Mouse (Mus musculus) lung, embryonic 15.5 days (tissue): ENCODE measurements at regions not wholly inside any gene's neighbourhood (a gene's known extent, or its start where the extent isn't known, plus 50 kb on each side); places are given as distances from the start of the nearest gene placed in this dataset.
"Not testable (repeated sequence)": the region's sequence is repeated elsewhere in the genome, so short reads cannot be mapped to it uniquely, and the experiment has no call there.

Source experiments
- ATAC-seq: fragments of 200-750 bp; cut with Nextera tagmentation; 2 replicates; pipeline ENCODE4 v1.8.0; 2017; ENCODE audit warnings: moderate number of reproducible peaks, borderline replicate concordance; ENCODE audit not compliant: low FRiP score, low TSS enrichment; ENCODE audit errors: extremely low read depth
- H3K27ac ChIP-seq: fragments of 300-500 bp; sonication (generic); 2 replicates; pipeline ENCODE4 v1.5.1; 2015; ENCODE audit warnings: moderate library complexity, mild to moderate bottlenecking, inconsistent platforms
- H3K27me3 ChIP-seq: fragments of 300-500 bp; sonication (generic); 2 replicates; pipeline ENCODE4 v1.6.1; 2015; ENCODE audit warnings: inconsistent platforms
- H3K36me3 ChIP-seq: fragments of 300-500 bp; sonication (generic); 2 replicates; pipeline ENCODE4 v1.6.1; 2015; ENCODE audit warnings: inconsistent platforms
- H3K4me1 ChIP-seq: fragments of 300-500 bp; sonication (generic); 2 replicates; pipeline ENCODE4 v1.6.1; 2015; ENCODE audit warnings: inconsistent platforms
- H3K4me2 ChIP-seq: fragments of 300-500 bp; sonication (generic); 2 replicates; pipeline ENCODE4 v1.6.1; 2015; ENCODE audit warnings: inconsistent platforms, mild to moderate bottlenecking, moderate library complexity
- H3K4me3 ChIP-seq: fragments of 300-500 bp; sonication (generic); 2 replicates; pipeline ENCODE4 v1.5.1; 2015; ENCODE audit warnings: mild to moderate bottlenecking, inconsistent platforms
- H3K9ac ChIP-seq: fragments of 300-500 bp; sonication (generic); 2 replicates; pipeline ENCODE4 v1.6.1; 2015; ENCODE audit warnings: inconsistent platforms
- H3K9me3 ChIP-seq: fragments of 300-500 bp; sonication (generic); 2 replicates; pipeline ENCODE4 v1.6.1; 2016; ENCODE audit warnings: inconsistent platforms
- WGBS: fragments of 180-500 bp; shearing (Covaris S2); methylation state at CpG from one replicate; pipeline ENCODE4 v1.1.7; 2015; 5-methylcytosine and 5-hydroxymethylcytosine counted together

DNA sequence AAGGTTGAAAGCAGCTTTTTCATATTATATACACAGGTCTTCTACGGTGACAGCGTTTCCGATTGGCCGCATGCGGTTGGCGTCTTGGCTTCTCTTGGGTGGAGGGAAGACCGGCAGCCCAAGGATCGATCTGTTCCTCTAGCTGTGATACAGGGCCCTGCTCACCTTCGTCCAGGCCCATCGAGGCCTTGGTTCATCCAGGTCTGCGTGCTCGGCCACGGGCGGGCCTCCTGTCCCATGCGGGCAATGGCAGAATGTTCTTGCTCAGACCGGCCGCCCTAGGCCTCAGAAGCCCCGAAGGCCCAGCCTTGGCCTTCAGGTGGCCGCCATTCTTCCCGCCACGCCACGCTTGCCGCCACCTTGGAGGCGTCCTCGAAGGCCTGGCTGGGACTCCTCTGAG lies 194.4 kb upstream of the Ppp6c start:
- no peak overlapping the region for H3K9ac ChIP-seq
- no peaks in the 10 kb centered on the region for H3K36me3 ChIP-seq
- no peak overlapping the region for H3K4me2 ChIP-seq
- H3K9me3 ChIP-seq, result no peaks in the 10 kb centered on the region
- no peaks in the 10 kb centered on the region for H3K27me3 ChIP-seq
- ATAC-seq, result no peak
- no peak overlapping the region for H3K4me3 ChIP-seq
- WGBS, result 93% methylated on average over 25 of the region's 25 CpGs
- H3K4me1 ChIP-seq, result no peaks in the 10 kb centered on the region
- H3K27ac ChIP-seq, result no peak overlapping the region

DNA sequence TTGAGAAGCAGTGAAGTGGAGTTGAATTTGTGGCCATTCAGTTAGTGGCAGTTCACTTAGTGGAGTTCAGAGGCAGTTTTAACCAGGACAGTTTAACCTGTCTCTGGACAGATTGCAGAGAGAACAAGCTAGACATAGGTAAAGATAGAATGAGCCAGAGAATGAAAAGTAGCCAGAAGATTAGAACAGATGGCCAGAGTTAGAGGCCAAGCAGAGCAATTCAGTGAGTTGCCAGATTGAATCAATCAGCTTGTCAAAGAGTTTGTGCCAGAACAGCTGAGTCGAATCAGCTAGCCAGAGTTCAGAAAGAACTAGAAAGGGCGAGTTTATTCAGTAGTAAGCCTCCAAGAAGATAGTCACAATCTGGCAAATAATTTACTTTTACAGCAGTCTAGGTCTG lies 174.1 kb upstream of the Ppp6c start:
- no peak overlapping the region for H3K4me2 ChIP-seq
- 32% methylated on average over 2 of the region's 2 CpGs for WGBS

DNA sequence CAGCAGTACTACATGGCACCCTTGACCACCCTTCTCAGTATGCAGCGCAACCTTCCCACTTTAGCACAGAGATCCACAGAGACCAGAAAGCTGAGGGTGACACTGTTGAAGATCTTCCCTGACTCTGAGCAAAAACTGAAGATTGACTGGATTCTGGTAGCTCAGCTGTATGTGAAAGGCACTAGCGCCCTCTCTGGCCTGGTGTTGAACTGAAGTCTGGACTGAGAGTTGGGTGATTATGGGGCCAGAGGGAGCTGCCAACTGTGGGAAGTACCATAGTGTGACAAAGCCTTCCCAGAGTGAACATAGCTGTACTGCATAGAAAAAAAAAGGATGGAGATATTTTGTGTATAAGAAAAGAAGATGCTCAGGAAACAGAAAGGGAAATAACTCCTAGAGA lies 173.3 kb upstream of the Ppp6c start:
- Histone ChIP-seq H3K4me2 (no peak overlapping the region), H3K27ac (no peak overlapping the region), H3K4me3 (no peak overlapping the region), H3K27me3 (no peaks in the 10 kb centered on the region), H3K4me1 (no peaks in the 10 kb centered on the region), H3K9me3 (no peaks in the 10 kb centered on the region), H3K9ac (no peak overlapping the region), H3K36me3 (no peaks in the 10 kb centered on the region)
- no peak for ATAC-seq
- WGBS, result 70% methylated on average over 2 of the region's 2 CpGs

More for the DNA sequence above, 174.1 kb upstream of the Ppp6c start:
- Histone ChIP-seq H3K27me3 (no peaks in the 10 kb centered on the region), H3K36me3 (no peaks in the 10 kb centered on the region), H3K4me3 (no peak overlapping the region), H3K9ac (no peak overlapping the region), H3K27ac (no peak overlapping the region), H3K9me3 (no peaks in the 10 kb centered on the region), H3K4me1 (no peaks in the 10 kb centered on the region)
- ATAC-seq, result no peak

DNA sequence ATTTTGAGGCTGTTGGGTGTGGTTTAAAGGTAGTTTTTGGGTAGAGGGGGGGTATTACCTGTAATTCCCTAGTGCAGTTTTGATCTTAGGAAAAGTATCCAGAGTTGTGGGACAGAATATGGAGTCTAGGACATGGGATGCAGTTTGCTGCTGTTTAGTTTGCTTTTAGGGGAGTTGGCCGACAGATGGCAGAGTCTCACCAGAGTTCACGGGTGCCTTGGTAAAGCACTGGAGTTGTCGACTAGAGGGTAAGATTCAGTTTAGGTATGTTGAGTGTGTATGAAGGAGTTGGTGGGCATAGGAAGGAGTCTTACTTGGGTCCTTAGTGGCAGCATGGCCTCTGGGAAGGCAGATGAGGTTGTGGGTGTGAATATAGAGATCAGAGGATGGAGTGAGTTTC lies 168.4 kb upstream of the Ppp6c start:
- 60% methylated on average over 3 of the region's 3 CpGs for WGBS
- no peak overlapping the region for H3K9ac ChIP-seq
- no peaks in the 10 kb centered on the region for H3K4me1 ChIP-seq
- no peaks in the 10 kb centered on the region for H3K9me3 ChIP-seq
- H3K27ac ChIP-seq, result no peak overlapping the region
- H3K4me3 ChIP-seq, result no peak overlapping the region
- H3K27me3 ChIP-seq, result no peaks in the 10 kb centered on the region
- no peaks in the 10 kb centered on the region for H3K36me3 ChIP-seq
- no peak overlapping the region for H3K4me2 ChIP-seq
- ATAC-seq, result no peak

DNA sequence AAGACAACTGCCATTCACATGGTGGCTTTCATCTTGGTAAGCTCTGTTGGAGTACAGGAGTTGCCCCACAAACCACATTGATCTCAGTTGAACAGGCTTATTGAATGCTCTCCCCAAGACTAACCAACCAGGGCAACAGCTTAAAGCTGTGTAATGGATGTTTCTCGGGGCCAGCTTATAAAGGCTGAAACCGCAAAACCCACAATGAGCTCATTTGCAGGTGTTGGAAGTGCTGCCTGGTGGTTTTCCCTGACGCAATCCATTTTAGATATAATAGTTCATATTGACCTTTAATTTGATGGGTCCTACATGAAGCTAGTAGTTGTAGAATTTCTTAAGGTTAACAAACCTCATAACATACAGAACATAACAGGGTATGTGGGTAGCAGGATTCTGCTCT lies 151.0 kb upstream of the Ppp6c start:
- ATAC-seq, result no peak
- Histone ChIP-seq H3K36me3 (no peaks in the 10 kb centered on the region), H3K4me1 (no peaks in the 10 kb centered on the region), H3K27ac (no peak overlapping the region), H3K9ac (no peak overlapping the region), H3K4me2 (no peak overlapping the region), H3K27me3 (no peaks in the 10 kb centered on the region), H3K4me3 (no peak overlapping the region), H3K9me3 (no peaks in the 10 kb centered on the region)
- 78% methylated on average over 3 of the region's 3 CpGs for WGBS

DNA sequence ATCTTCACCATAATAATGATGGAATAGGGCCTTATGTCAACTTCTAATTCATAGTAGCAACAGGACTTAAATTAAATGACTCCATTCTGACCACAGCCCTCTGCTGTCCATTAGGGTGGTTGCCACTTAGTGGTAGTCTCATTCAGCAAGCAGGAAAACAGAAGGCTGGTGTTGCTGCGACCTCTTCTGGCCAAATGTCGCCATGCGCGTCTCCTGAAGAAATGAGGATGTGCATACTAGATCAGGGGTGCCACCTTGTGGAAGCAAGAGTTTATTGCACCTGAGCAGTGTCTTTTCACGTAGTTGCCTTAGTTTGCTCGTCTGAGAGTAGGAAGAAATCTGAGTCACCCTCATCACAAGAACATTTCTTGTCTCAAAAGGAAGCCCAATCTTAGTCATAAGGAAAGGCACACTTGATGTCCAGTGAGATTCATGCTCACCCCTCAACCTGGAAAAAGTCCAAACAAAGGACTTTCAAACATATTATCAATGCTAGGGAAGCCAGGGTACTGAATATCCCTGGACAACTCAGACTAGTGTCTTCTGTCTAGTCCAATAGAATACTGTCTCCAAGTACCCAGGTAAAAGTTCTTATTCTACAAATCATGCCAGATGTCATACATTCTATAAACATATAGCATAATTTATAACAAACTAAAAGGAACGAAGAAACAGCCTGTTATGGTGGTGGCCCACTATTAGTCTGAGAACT lies 147.0 kb upstream of the Ppp6c start:
- ATAC-seq, result peak; percentile 80
- H3K4me3 ChIP-seq, result no peak overlapping the region
- H3K9ac ChIP-seq, result no peak overlapping the region
- no peaks in the 10 kb centered on the region for H3K4me1 ChIP-seq
- no peaks in the 10 kb centered on the region for H3K36me3 ChIP-seq
- H3K9me3 ChIP-seq, result no peaks in the 10 kb centered on the region
- no peaks in the 10 kb centered on the region for H3K27me3 ChIP-seq
- WGBS, result 13% methylated on average over 7 of the region's 7 CpGs
- H3K4me2 ChIP-seq, result no peak overlapping the region
- H3K27ac ChIP-seq, result no peak overlapping the region

DNA sequence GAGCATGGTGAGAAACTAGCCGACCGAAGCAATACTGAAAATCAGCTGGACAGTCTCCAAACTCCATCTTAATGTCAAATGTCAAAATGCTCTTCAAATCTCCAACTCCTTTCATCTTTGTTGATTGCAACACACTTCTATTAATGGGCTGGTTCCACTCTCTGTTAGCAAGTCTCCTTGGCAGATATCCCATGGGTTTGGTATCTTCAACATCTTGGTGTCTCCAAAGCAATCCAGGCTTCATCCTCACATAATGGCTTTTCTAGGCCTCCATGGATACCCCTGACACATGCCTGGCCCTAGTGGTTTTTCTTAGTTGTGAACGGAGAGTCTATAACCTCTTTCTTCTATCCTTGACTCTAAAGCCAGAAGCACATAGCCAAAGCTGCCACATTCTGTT lies 118.0 kb upstream of the Ppp6c start:
- Histone ChIP-seq H3K9me3 (no peaks in the 10 kb centered on the region), H3K27me3 (no peaks in the 10 kb centered on the region), H3K9ac (no peak overlapping the region), H3K4me2 (no peak overlapping the region), H3K4me3 (no peak overlapping the region), H3K27ac (no peak overlapping the region), H3K4me1 (no peaks in the 10 kb centered on the region), H3K36me3 (no peaks in the 10 kb centered on the region)
- WGBS, result 52% methylated on average over 3 of the region's 3 CpGs
- ATAC-seq, result 0 out of 2 replicates have a peak, but pooled peaks have one; percentile 39

DNA sequence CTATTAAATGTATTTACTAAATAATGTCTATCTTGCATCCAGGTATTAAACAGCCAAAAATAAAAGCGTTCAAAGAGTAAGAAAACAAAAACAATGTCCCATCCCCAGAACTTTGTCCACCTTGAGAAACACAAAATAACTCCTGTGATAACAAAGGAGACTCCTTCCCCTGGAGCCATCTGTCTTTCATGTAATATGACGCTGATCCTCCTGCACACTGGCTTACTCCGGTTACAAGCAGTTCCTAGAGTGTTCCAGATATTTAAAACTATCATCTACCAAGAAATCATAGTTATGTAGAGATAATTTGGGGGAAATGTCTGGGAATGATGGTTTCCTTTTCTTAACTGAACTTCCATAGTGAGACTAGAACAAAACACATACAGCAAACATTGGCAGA lies 114.2 kb upstream of the Ppp6c start:
- H3K9ac ChIP-seq, result no peak overlapping the region
- H3K4me3 ChIP-seq, result no peak overlapping the region
- no peaks in the 10 kb centered on the region for H3K4me1 ChIP-seq
- 40% methylated on average over 3 of the region's 3 CpGs for WGBS
- H3K4me2 ChIP-seq, result no peak overlapping the region
- H3K36me3 ChIP-seq, result no peaks in the 10 kb centered on the region
- no peaks in the 10 kb centered on the region for H3K27me3 ChIP-seq
- no peak overlapping the region for H3K27ac ChIP-seq
- H3K9me3 ChIP-seq, result no peaks in the 10 kb centered on the region
- no peak for ATAC-seq

DNA sequence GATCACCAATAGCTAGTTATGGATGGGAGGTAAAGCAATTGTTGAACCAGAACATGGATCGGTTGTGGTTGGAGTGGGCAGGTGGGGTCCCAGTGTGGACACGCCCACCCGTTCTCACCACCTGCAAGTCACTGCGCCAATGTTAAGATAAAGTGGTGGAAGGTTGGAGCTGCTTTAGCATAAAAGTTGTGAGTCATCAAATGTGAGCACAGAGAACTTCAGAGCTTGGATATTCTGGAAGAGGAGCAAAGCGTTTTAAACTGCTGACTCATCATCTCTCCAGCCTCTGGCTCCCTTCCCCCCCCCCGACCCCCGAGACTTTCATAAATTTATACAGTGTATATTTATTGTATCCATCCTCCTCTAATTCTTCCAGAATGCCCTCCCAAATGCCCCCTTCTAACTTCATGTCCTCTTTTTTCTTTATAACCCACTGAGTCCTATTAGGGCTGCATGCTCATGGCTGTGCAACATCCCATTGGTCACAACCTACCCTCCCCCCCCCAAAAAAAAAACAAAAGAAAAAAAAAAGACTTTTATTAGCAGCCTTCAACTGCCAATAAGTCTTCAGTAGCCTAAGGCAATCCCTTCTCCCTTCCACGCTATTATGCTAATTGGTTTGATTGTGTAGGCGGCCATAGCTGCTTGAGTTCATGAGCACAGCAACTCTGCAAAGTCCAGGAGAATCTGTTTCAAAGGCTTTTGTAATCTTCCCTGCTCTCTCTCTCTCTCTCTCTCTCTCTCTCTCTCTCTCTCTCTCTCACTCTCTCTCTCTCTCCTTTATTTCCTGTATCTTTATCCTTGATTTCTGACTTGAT lies 112.8 kb upstream of the Ppp6c start:
- ATAC-seq, result no peak
- no peaks in the 10 kb centered on the region for H3K9me3 ChIP-seq
- no peaks in the 10 kb centered on the region for H3K27me3 ChIP-seq
- no peak overlapping the region for H3K4me2 ChIP-seq
- no peaks in the 10 kb centered on the region for H3K4me1 ChIP-seq
- no peaks in the 10 kb centered on the region for H3K36me3 ChIP-seq
- 80% methylated on average over 9 of the region's 9 CpGs for whole genome bisulfite sequencing
- H3K4me3 ChIP-seq, result no peak overlapping the region
- no peak overlapping the region for H3K27ac ChIP-seq
- no peak overlapping the region for H3K9ac ChIP-seq

DNA sequence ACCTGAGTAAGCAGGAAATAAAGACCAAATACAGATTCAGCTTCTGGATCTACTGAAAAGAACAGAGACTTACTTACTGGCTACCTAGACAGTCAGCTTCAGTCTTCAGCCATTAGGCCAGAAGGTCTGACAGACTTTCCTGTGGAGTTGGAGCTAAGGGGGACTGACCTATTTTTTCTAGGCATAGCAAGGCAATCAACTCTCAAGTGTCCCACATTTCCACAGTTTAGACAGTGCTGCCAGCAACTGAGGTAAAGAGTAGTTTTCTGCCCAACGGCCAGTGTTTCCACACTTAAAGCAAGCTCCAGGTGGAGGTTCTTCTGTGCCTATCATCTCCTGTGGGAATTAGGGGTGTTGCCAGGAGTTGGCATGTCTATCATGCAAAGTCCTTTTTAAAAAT lies 111.3 kb upstream of the Ppp6c start:
- no peak for ATAC-seq
- Histone ChIP-seq H3K27me3 (no peaks in the 10 kb centered on the region), H3K4me1 (no peaks in the 10 kb centered on the region), H3K9ac (no peak overlapping the region), H3K4me3 (no peak overlapping the region), H3K9me3 (no peaks in the 10 kb centered on the region), H3K4me2 (no peak overlapping the region), H3K36me3 (no peaks in the 10 kb centered on the region), H3K27ac (no peak overlapping the region)
- 74% methylated on average over 1 of the region's 1 CpGs for WGBS

DNA sequence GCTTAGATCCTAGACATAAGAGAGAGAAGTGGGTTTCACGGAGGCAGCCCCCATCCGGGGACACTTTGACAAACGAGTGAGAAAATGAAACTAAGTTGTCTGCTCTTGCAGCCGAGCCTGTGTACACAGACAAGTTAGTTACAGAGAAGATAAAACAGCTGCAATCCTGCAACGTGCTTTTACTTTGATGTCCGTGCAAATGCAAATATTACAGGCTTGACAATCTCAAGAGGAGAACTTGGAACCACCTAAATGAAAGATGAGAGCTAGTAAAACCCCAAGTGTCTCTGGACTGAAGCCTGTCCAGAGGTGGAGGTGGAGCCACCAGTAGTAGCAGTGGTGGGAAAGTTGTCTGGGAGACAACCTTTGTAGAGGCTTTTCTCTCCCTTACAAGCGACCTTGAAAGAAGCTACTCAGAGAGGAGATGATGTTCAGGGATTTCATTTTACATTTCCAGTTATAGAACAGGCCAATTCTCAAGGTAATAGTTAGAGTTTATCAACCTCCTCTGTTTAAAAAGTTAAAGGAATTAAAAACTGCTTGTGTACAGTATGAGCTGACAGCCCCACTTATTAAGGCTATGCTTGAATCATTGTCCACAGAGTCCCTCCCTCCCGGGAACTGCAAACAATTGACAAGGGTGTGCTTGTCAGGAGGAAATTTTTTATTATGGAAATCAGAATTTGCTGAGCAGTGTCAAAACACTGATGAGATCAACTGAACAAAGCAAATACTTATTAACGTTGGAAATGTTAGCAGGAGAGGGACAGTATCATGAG lies 99.7 kb upstream of the Ppp6c start:
- no peak for ATAC-seq
- Histone ChIP-seq H3K9me3 (no peaks in the 10 kb centered on the region), H3K4me3 (peak overlapping the region; percentile 27), H3K4me1 (no peaks in the 10 kb centered on the region), H3K27me3 (no peaks in the 10 kb centered on the region), H3K27ac (no peak overlapping the region), H3K36me3 (no peaks in the 10 kb centered on the region), H3K9ac (no peak overlapping the region), H3K4me2 (peak overlapping the region; percentile 42)
- WGBS, result 20% methylated on average over 9 of the region's 9 CpGs

DNA sequence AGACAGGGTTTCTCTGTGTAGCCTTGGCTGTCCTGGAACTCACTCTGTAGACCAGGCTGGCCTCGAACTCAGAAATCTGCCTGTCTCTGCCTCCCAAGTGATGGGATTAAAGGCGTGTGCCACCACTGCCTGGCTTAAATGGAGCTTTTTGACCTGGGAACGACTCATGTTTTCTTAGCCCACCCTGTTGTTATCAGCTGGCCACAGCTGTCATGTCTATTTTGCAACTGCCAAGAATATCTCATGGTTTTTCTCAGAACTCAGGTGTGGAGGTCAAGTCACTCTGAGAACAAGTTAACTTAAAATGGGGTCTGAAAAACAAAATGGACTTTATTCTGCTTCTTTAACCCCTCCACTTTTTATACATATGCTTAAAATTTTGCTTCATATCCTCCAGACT lies 98.9 kb upstream of the Ppp6c start:
- H3K9ac ChIP-seq, H3K4me1 ChIP-seq, H3K9me3 ChIP-seq, ATAC-seq, H3K27ac ChIP-seq, H3K4me3 ChIP-seq, H3K27me3 ChIP-seq, H3K36me3 ChIP-seq: not testable (repeated sequence)
- WGBS, result 53% methylated on average over 3 of the region's 3 CpGs
- H3K4me2 ChIP-seq, result peak overlapping the region; percentile 42
